Mouse (Mus musculus): ENCODE results near the gene Chrdl2. TPM values are rescaled to one million over a fixed set of nuclear protein-coding genes. Genes with fewer than 3 reads are reported as not detected.

Gene Chrdl2
- under 1 TPM in 1 of 2 experiments, not detected in 1; 0.29 TPM for polyA plus RNA-seq (2017; shearing (Covaris generic))

DNA sequence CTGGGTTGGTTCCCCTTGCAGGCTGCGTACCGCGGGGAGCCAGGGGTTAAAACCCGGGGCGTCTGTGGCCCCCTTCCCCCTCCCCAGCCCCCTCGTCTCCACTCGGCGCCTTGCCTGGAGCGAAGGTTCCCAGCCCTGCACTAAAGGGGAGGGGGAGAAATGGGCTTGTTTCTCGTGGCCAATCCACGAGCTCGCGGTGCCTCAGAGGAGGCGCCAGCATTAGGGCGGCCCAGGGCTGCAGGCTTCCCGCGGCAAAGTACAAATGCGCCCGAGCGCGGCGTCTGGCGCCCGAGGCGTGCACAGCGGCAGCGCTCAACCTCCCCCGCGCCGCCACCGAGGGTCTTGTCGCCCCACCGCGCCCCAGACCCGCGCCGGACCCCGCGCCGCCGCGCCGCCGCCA, at the start of gene Chrdl2:
Gene Chrdl2 (plus strand): TSS at position 383 of the 400 bp plus-strand sequence.

DNA sequence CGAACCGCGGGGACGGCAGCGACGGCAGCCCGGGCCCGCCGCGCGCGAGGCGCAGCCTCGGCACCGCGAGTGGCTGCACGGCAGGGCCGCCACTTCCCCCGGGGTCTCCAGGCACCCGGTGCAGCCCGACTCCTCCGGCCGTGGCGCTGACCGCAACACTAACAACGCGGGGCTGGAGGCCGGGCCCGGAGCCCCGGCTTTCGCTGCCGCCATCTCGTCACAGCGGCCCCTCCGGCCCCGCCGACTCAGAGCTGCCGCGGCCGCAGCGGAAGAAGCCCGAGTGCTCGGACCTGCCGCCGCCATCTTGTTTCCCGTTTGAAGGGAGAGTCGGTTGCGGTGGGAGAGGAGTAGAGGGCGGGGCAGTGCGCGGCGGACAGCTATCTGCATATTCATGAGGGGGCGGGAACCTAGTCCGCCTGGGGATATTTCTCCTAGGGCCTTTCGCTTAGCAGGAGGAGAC, 25.8 kb upstream of the Chrdl2 start, which contains the start of gene Rnf169:
Gene Rnf169 (minus strand): TSS at position 317 of the 460 bp plus-strand sequence.

Other genes with a start within 250 kb of the Chrdl2 start
- gene Olfr521, start 242.7 kb upstream of the Chrdl2 start, polyA plus RNA-seq (2017; shearing (Covaris generic)): not detected
- 10 to 100 TPM; 15.4 to 29.8 TPM for gene Neu3, start 177.8 kb upstream of the Chrdl2 start, polyA plus RNA-seq (2017; shearing (Covaris generic))
- under 1 TPM in 1 of 2 experiments, not detected in 1; 0.24 TPM for gene Xrra1, start 147.1 kb upstream of the Chrdl2 start, polyA plus RNA-seq (2017; shearing (Covaris generic))
- 100 to 1,000 TPM; 391 to 462 TPM for gene Spcs2, start 142.7 kb upstream of the Chrdl2 start, polyA plus RNA-seq (2017; shearing (Covaris generic))
- gene Rnf169, start 25.7 kb upstream of the Chrdl2 start, polyA plus RNA-seq (2017; shearing (Covaris generic)): 10 to 100 TPM in 1 of 2 experiments, 1 to 10 TPM in 1; 6.8 to 11.0 TPM
- 10 to 100 TPM; 36.4 to 45.9 TPM for gene Pold3, start 115.4 kb downstream of the Chrdl2 start, polyA plus RNA-seq (2017; shearing (Covaris generic))
- gene Lipt2, start 153.1 kb downstream of the Chrdl2 start, polyA plus RNA-seq (2017; shearing (Covaris generic)): 1 to 10 TPM; 1.6 to 4.1 TPM
- under 1 TPM in 1 of 2 experiments, not detected in 1; 0.22 TPM for gene Kcne3, start 170.3 kb downstream of the Chrdl2 start, polyA plus RNA-seq (2017; shearing (Covaris generic))
- gene Pgm2l1, start 221.2 kb downstream of the Chrdl2 start, polyA plus RNA-seq (2017; shearing (Covaris generic)): 1 to 10 TPM; 2.1 to 4.7 TPM